Mouse (Mus musculus): ENCODE measurements at regions not wholly inside any gene's neighbourhood (a gene's known extent, or its start where the extent isn't known, plus 50 kb on each side); places are given as distances from the start of the nearest gene placed in this dataset.

GRCm38 (mm10) chr3:120217710-120218109 is 433.4 kb upstream of the Ptbp2 start:
- Histone ChIP-seq H3K9ac (replicated peaks) (no peak overlapping the region), H3K4me3 (no peak overlapping the region), H3K4me1 (peaks cover 12% of the 10 kb centered on the region), H3K27ac (replicated peaks) (no peak overlapping the region), H3K36me3 (no peaks in the 10 kb centered on the region), H3K4me2 (replicated peaks) (no peak overlapping the region), H3K27me3 (no peaks in the 10 kb centered on the region), H3K9me3 (no peaks in the 10 kb centered on the region)
- 28% methylated on average over 3 of the region's 3 CpGs for WGBS
- 0 out of 2 replicates have a peak, but pooled peaks have one; percentile 13 for ATAC-seq (replicated peaks)

- Histone ChIP-seq H3K9me3 (no peaks in the 10 kb centered on the region), H3K36me3 (no peaks in the 10 kb centered on the region), H3K9ac (replicated peaks) (no peak overlapping the region), H3K4me3 (no peak overlapping the region), H3K27ac (replicated peaks) (no peak overlapping the region; the same call in 1 of the 2 replicates), H3K27me3 (no peaks in the 10 kb centered on the region), H3K4me1 (peaks cover 12% of the 10 kb centered on the region), H3K4me2 (replicated peaks) (peak overlapping the region; percentile 19; the same call in 1 of the 2 replicates)
- 20% methylated on average over 12 of the region's 12 CpGs for WGBS
- peak; percentile 64 for ATAC-seq (replicated peaks)
Observed at GRCm38 (mm10) chr3:120214616-120215250, 430.5 kb upstream of the Ptbp2 start.

- Histone ChIP-seq H3K9ac (replicated peaks) (no peak overlapping the region), H3K9me3 (no peaks in the 10 kb centered on the region), H3K27me3 (no peaks in the 10 kb centered on the region), H3K4me2 (replicated peaks) (no peak overlapping the region), H3K4me1 (no peaks in the 10 kb centered on the region), H3K4me3 (no peak overlapping the region), H3K36me3 (no peaks in the 10 kb centered on the region), H3K27ac (replicated peaks) (no peak overlapping the region)
- WGBS, result 96% methylated on average over 2 of the region's 2 CpGs
- no peak for ATAC-seq (replicated peaks)
Observed at GRCm38 (mm10) chr3:120199403-120199802, 415.1 kb upstream of the Ptbp2 start.

GRCm38 (mm10) chr3:120194501-120194900 is 410.2 kb upstream of the Ptbp2 start:
- Histone ChIP-seq H3K4me1 (peaks cover 10% of the 10 kb centered on the region), H3K9me3 (no peaks in the 10 kb centered on the region)
- WGBS, result 75% methylated on average over 3 of the region's 3 CpGs

GRCm38 (mm10) chr3:120192439-120193326 is 408.4 kb upstream of the Ptbp2 start:
- Histone ChIP-seq H3K9me3 (no peaks in the 10 kb centered on the region), H3K27ac (replicated peaks) (no peak overlapping the region), H3K4me1 (peaks cover 10% of the 10 kb centered on the region), H3K4me3 (no peak overlapping the region), H3K4me2 (replicated peaks) (no peak overlapping the region), H3K9ac (replicated peaks) (no peak overlapping the region), H3K27me3 (no peaks in the 10 kb centered on the region), H3K36me3 (no peaks in the 10 kb centered on the region)
- WGBS, result 27% methylated on average over 15 of the region's 15 CpGs
- peak; percentile 86 for ATAC-seq (replicated peaks)

More at GRCm38 (mm10) chr3:120194501-120194900, 410.2 kb upstream of the Ptbp2 start:
- no peak overlapping the region for H3K4me3 ChIP-seq
- no peaks in the 10 kb centered on the region for H3K36me3 ChIP-seq
- no peak overlapping the region for H3K27ac ChIP-seq (replicated peaks)
- H3K9ac ChIP-seq (replicated peaks), result no peak overlapping the region
- ATAC-seq (replicated peaks), result no peak
- H3K27me3 ChIP-seq, result no peaks in the 10 kb centered on the region
- H3K4me2 ChIP-seq (replicated peaks), result no peak overlapping the region

GRCm38 (mm10) chr3:120189606-120190005 is 405.3 kb upstream of the Ptbp2 start:
- Histone ChIP-seq H3K36me3 (no peaks in the 10 kb centered on the region), H3K4me1 (peaks cover 10% of the 10 kb centered on the region), H3K9ac (replicated peaks) (no peak overlapping the region), H3K9me3 (no peaks in the 10 kb centered on the region), H3K4me3 (no peak overlapping the region), H3K4me2 (replicated peaks) (no peak overlapping the region), H3K27me3 (no peaks in the 10 kb centered on the region), H3K27ac (replicated peaks) (no peak overlapping the region)
- no peak for ATAC-seq (replicated peaks)
- 82% methylated on average over 1 of the region's 1 CpGs for WGBS

- no peak overlapping the region for H3K4me3 ChIP-seq
- no peak overlapping the region for H3K27ac ChIP-seq (replicated peaks)
- no peaks in the 10 kb centered on the region for H3K9me3 ChIP-seq
- H3K4me1 ChIP-seq, result no peaks in the 10 kb centered on the region
- no peak overlapping the region for H3K4me2 ChIP-seq (replicated peaks)
- no peak for ATAC-seq (replicated peaks)
- no peak overlapping the region for H3K9ac ChIP-seq (replicated peaks)
- H3K36me3 ChIP-seq, result no peaks in the 10 kb centered on the region
- WGBS, result 50% methylated on average over 5 of the region's 5 CpGs
- H3K27me3 ChIP-seq, result no peaks in the 10 kb centered on the region
Observed at GRCm38 (mm10) chr3:120180931-120181610, 396.8 kb upstream of the Ptbp2 start.

- no peaks in the 10 kb centered on the region for H3K9me3 ChIP-seq
- no peak overlapping the region for H3K27ac ChIP-seq (replicated peaks)
- no peak for ATAC-seq (replicated peaks)
- H3K4me2 ChIP-seq (replicated peaks), result no peak overlapping the region
- WGBS, result 40% methylated on average over 2 of the region's 2 CpGs
- H3K27me3 ChIP-seq, result no peaks in the 10 kb centered on the region
- no peaks in the 10 kb centered on the region for H3K36me3 ChIP-seq
- no peak overlapping the region for H3K9ac ChIP-seq (replicated peaks)
- H3K4me3 ChIP-seq, result no peak overlapping the region
- H3K4me1 ChIP-seq, result no peaks in the 10 kb centered on the region
Observed at GRCm38 (mm10) chr3:120175632-120176031, 391.4 kb upstream of the Ptbp2 start.
